Mouse (Mus musculus) stomach, postnatal 0 days (tissue): ENCODE results near the gene Dock4.

Experiments
- CTCF ChIP-seq: IDR thresholded peaks from 2 replicates; pipeline ENCODE4 v1.5.1; 2016; ENCODE audit warnings: antibody characterized with exemption, low read depth, mild to moderate bottlenecking, moderate library complexity
- EP300 ChIP-seq: optimal IDR thresholded peaks from 2 replicates; pipeline ENCODE3; 2016; ENCODE audit warnings: antibody characterized with exemption

DNA sequence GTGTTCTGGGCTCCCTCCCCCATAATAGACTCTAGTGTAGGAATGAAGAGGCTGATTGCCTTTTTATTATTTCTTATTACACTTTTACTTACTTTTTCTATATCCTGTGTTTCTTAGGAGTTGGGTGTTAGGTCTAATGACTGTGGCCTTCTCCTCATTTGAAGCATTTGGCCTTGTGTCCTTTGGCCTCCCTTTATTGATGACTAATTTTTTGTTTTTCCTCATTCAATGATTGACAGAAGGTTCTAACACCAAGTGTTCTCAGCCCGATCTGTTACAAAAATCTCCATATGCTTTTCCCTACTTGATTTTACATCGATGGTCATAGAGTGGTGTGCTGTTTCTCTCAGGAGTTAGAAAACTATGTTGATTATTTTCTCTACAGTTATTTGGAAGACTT lies 108.2 kb downstream of the Dock4 start:
- TF ChIP-seq CTCF (no peak), EP300 (no peak)
